Mouse (Mus musculus): ENCODE measurements at regions not wholly inside any gene's neighbourhood (a gene's known extent, or its start where the extent isn't known, plus 50 kb on each side); places are given as distances from the start of the nearest gene placed in this dataset.

GRCm38 (mm10) chrX:161487691-161488090, 200.4 kb downstream of the Gm15262 start:
- ATAC-seq (ENCODE audit: poor library complexity, severe bottlenecking) = no peak

- no peak for ATAC-seq (ENCODE audit: poor library complexity, severe bottlenecking)
These were observed 205.5 kb upstream of the Rai2 start for GRCm38 (mm10) chrX:161511341-161511740.

GRCm38 (mm10) chrX:161523432-161524256, 193.2 kb upstream of the Rai2 start:
- ATAC-seq (ENCODE audit: poor library complexity, severe bottlenecking) = no peak

- no peak for ATAC-seq (ENCODE audit: poor library complexity, severe bottlenecking)
These were observed 192.6 kb upstream of the Rai2 start for GRCm38 (mm10) chrX:161524257-161524646.

GRCm38 (mm10) chrX:161537290-161537689, 179.6 kb upstream of the Rai2 start:
- ATAC-seq (ENCODE audit: poor library complexity, severe bottlenecking) = peak; percentile 82

GRCm38 (mm10) chrX:161556896-161557295, 160.0 kb upstream of the Rai2 start:
- ATAC-seq (ENCODE audit: poor library complexity, severe bottlenecking) = no peak

- no peak for ATAC-seq (ENCODE audit: poor library complexity, severe bottlenecking)
These were observed 158.4 kb upstream of the Rai2 start for GRCm38 (mm10) chrX:161558511-161558910.

- ATAC-seq (ENCODE audit: poor library complexity, severe bottlenecking) = no peak
These were observed 150.4 kb upstream of the Rai2 start for GRCm38 (mm10) chrX:161566435-161566834.

- no peak for ATAC-seq (ENCODE audit: poor library complexity, severe bottlenecking)
These were observed 134.7 kb upstream of the Rai2 start for GRCm38 (mm10) chrX:161582019-161582659.

GRCm38 (mm10) chrX:161583872-161584271, 133.0 kb upstream of the Rai2 start:
- ATAC-seq (ENCODE audit: poor library complexity, severe bottlenecking) = no peak

- ATAC-seq (ENCODE audit: poor library complexity, severe bottlenecking) = no peak
These were observed 83.0 kb upstream of the Rai2 start for GRCm38 (mm10) chrX:161633869-161634268.

- ATAC-seq (ENCODE audit: poor library complexity, severe bottlenecking) = no peak
These were observed 82.5 kb upstream of the Rai2 start for GRCm38 (mm10) chrX:161634342-161634741.

- ATAC-seq (ENCODE audit: poor library complexity, severe bottlenecking) = no peak
These were observed 81.2 kb upstream of the Rai2 start for GRCm38 (mm10) chrX:161635678-161636077.

- no peak for ATAC-seq (ENCODE audit: poor library complexity, severe bottlenecking)
These were observed 63.8 kb upstream of the Rai2 start for GRCm38 (mm10) chrX:161653106-161653505.

GRCm38 (mm10) chrX:161660106-161660505, 56.8 kb upstream of the Rai2 start:
- no peak for ATAC-seq (ENCODE audit: poor library complexity, severe bottlenecking)

- no peak for ATAC-seq (ENCODE audit: poor library complexity, severe bottlenecking)
These were observed 54.9 kb upstream of the Rai2 start for GRCm38 (mm10) chrX:161661936-161662335.
